Mouse (Mus musculus): ENCODE data around the gene Ccdc60.

GRCm38 (mm10) chr5:116189818-116190217 is 99.0 kb downstream of the Ccdc60 start:
- no peak for TF ChIP-seq MAFK (IDR thresholded peaks at IDR 0.05; ENCODE audit: insufficient read depth, low read depth, low read length)
- TF ChIP-seq ZC3H11A (IDR thresholded peaks at IDR 0.05; ENCODE audit: borderline replicate concordance, low read depth, low read length) = no peak
- TF ChIP-seq ZNF384 (IDR thresholded peaks at IDR 0.05; ENCODE audit: low read depth, low read length) = no peak
